Mouse (Mus musculus) testis, postnatal 10 days (tissue): ENCODE data around the gene Arrb2.
A peak's percentile ranks its signal among the peaks of the same experiment; 100 is the strongest.
"Not testable (repeated sequence)": the region's sequence is repeated elsewhere in the genome, so short reads cannot be mapped to it uniquely, and the experiment has no call there.

ENCODE experiments used
- DNase-seq: peaks from one replicate; pipeline ENCODE4 v3.0.0; 2021; ENCODE audit warnings: low spot score

Gene Arrb2

DNA sequence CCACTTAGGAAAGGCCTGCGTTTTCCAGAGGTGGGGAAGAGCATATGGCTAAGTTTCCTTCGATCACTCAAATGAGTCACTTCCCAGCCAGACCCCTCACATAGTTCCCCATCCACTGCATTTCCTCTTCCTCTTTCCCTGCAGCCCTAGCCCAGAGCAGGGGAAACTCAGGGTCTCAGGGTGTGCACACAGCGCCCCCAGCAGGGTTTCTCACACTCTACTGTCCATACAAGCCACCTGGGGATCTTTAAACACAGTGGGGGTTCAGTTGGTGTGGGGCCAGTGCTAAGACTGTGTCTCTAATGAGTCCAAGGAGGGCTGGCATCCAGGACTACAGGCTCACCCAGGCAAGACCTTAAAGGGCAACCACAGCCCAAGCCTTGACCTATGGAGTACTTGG lies 14.3 kb downstream of the Arrb2 start:
- DNase-seq = no peak

DNA sequence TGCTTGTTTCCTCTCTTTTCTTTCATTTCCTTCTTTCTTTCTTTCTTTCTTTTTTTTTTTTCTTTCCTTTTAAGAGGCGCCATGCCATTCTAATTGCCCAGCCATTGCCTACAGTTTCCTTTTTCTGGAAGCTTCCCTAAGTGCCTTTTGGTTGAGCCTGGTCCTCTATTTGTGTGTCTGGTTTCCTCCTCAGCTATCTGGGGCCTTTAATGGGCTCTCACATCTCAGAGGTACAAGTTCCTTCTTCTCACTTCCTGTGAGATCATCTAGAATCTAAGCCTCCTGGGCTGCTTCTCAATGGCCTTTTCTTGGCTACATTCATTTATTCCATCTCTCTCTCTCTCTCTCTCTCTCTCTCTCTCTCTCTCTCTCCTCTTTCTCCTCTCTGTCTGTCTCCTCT lies 14.9 kb downstream of the Arrb2 start:
- no peak for DNase-seq

DNA sequence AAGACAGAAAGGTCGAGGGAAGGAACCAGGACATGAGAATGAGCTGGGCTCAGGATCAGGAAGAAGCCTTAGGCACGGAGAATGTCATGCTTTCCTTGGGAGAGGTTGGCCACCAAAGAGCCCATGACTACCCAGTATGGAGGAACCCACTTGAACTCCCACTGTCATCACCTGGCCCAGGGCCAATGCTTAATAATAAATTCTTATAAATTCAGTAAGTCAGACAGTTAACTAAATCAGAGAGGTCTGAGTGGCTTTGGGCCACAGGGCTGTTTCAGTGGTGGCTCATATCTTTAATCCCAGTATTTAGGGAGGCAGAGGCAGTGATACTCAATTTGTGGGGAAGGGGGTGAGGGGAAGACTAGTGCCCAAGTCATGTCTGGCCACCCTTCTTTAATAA lies 18.5 kb downstream of the Arrb2 start:
- DNase-seq = no peak

DNA sequence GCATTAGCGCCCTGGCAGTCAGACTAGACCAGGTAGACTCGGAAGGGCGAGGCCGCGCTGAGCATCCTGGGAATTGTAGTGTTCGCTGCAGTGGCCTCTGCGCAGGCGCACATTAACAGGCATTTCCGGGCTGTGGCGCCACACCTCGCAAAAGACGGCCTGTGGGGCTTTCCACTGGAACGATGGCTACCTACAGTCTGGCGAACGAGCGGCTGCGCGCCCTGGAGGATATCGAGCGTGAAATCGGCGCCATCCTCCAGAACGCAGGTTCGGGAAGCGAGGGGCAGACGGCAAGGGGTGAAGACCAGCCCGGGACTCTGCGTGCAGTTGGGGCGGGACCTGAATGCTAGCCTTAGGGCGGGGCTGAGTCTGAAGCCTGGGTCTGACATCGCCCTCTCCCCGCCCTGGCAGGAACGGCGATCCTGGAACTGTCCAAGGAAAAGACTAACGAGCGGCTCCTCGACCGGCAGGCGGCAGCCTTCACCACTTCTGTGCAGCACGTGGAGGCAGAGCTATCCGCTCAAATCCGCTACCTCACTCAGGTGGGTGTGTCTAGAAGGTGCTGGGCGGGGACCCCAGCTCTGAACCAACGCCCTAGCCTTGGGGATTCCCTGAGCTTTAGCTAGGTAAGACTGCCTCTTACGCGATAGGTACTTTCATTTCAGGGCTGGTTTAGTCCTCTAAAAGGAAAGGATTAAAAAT lies 19.5 kb downstream of the Arrb2 start, which contains the start of gene Med11:
Gene Med11 (plus strand): TSS at position 123 of the 702 bp plus-strand sequence.
- peak; percentile 97 for DNase-seq

DNA sequence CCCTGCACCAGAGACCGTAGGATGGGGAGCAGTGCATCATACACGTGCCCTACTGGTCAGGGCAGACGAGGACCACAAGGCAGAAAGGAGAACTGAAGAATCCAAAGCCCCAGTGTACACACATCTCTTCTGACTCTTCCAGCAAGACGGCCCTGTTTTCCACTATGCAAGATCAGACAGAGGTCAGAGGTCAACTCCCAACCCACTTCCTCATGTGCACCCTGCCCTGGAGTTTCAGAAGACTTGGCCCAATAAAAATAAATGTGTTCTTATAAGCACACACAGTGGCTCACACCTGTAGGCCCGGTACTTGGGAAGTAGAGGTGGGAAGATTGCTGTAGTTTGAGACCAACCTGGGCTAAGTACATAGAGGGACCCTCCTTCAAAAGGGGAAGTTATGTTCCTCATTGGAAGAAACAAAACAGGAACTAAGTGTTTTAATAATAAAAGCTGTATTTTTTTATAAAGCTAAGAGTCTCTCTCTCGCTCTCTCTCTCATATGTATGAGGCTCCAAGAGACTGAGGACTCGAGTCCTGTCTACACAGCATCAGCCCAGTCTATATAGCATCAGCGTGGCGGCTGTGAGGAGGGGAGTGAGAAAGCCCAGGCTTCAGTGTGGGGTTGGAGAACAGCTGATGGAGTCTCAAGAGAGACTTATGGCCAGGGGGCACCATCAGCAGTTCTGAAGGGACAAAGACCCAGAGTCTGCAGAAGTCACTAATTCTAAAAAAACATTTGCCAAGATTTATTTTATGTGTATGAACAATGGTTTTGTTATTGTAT lies 21.0 kb downstream of the Arrb2 start:
- DNase-seq = no peak

DNA sequence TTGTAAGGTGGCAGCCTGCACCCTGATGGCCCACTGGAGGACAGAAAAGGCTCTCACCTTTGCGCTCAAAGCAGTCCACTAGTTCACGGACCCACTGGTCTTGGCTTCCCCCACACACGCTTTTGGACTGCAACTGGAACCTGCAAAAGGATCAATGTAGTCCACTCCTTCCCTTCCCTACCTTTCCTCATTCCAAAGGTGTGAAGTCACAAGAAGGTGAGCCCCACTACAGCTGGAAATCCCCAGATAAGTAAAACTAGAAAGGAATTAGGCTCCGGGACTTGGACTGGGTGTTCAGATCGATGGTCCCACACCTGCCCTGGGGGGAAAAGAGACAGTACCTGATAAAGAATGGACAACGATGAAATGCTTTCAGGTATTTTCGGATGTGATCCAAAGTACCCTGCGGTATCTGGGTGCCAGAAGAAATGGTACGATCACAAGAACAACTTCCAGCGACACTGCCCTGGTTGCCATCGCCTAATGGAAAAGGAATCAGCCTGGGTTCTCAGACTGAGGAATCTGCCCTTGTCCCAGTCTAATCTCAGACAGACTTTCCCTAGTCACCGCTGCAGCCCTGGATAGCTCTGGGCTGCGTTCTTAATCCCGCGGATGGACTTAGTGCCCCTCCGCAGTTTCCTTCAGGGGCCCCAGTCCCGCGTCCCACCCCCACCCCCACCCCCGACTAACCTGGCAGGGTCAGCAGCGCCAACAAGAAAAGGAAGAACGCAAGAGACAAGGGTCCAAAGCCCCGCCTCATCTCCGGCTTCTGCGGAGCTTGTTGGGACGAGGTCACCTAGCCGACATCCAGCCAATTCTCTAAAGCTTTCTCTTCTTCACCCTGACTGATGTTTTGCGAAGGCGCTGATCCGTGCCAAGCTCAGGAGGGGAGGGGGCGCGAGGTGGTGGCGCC lies 26.5 kb downstream of the Arrb2 start, which contains the start of gene Zmynd15:
Gene Zmynd15 (plus strand): TSS at position 746 of the 913 bp plus-strand sequence.
- DNase-seq = no peak

DNA sequence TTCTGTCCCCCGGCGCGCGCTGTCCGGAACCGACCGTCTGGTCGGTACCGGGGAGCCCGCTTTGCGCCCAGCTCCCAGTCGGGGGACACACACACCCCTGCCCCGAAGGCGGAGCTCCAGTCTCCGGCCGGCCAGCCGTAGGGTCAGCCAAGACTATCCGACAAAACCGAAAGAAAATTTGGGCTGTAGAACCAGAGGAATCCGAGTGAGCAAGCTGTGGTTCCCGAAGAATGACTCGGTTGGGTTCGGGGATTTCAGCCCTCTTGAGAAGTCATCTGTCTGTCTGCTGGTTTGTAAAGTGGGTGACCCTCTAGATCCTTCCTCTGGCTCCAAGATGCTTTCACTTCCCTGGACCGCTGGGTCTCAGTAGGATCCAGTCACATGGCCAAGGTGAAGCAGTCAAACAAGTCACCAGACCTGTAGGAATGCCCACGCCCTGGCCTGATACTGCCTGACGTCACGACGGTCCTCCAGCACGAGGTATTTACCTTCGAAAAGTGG lies 27.2 kb downstream of the Arrb2 start, which contains the start of gene Cxcl16:
Gene Cxcl16 (minus strand): TSS at position 384 of the 501 bp plus-strand sequence.
- DNase-seq = peak; percentile 64

DNA sequence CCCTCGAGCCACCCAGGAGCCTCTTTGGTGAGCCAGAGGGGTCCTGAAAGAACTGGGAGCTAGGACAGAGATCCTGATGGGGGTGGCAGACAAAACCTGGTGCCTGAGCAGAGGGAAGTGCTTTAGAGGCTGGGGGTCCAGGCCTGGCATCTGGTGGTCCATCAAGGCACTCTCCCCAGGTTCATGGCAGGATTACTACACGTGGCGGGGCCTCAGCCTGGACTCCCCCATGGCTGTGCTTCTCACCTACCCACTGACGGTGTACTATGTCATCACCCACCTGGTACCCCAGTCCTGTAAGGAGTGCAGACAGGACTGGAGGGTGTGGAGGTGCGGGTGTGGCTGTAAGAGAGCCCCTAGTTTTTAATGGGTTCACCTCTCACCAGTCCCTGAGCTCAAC lies 31.5 kb downstream of the Arrb2 start:
- no peak for DNase-seq

DNA sequence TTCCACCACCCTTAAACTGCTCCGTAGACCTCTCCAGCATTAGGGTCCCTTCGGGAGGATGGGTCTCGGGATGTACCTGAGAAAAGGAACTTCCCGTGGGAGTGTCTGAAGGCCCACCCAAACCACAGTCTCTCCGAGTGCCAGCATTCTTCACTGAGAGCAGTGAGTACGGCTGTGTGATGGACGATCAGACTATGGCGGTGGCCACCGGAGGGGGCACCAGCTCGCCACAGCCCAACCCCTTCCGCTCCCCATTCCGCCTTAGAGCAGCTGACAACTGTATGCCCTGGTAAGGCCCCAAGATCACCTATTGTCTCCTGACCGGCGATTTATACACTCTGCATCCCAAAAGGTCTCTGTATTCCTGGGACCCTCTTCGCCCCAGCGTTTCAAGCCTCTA lies 32.8 kb downstream of the Arrb2 start:
- DNase-seq = no peak

DNA sequence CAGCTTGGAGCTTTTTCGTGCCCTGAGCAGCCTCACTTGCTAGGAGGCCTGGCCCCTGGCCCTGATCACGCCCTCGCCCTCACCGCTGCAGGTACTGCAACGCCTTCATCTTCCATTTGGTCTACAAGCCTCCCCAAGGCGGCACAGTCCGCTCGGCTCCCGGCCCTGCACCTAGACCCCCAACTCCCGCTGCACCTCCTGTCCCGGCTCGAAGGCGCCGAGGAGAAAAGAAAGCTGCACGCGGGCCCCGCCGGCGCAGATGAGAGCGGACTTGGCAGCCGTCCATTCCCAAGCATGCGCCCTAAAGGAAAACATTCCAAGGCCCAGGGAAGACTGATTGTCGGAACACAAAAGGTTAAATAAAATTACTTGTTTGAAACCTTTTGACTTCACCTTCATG lies 33.4 kb downstream of the Arrb2 start:
- DNase-seq = peak; percentile 72

DNA sequence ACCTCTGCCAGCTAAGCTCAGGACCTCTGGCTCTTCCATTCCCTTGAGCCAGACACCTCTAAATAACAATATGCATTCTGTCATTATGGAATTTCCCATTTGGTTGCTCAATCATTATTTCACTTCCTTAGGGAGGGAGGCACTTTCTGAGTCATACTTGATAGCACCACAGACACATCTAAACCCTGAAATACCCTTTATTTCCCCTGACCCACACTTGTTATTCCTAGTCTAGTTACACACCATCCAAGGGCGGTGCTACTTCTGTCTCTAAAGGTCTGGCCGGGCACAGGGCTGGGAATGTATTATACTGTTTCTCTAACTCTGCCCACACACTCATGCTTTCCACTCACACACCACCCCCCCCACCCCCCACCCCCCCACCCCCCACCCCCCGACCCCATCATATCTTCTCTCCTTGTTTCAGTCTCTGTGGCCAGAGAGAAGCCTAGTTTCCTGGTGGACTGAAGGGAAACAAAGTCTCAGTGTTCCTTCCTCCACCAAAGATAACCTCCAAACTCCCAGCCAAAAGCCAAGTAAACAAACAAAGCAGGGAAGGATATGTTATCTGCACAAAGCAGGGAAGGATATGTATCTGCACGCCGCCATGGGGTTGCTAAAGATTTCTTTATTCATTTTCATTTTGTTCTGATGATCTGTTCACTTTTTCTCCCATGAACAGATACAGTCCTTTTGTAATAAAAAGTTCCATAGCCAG lies 35.6 kb downstream of the Arrb2 start:
- DNase-seq = no peak

DNA sequence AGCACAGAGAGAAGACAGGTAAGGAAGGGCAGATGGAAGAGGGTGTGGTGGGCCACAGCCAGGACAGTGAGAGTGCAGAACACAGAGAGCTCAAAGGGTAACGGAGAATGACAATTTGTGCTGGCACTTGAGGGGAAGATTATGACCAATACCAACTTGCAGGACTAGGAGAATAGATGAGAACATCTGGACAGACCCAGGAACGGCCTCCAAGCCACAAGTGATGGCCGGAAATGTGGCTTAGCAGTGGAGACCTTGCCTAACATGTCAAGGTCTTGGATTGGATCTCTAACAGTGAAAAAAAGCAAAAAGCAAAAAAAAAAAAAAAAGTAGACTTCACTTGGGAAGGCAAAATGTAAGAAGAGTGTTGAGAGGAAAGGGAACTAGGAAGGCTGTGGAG lies 37.3 kb downstream of the Arrb2 start:
- DNase-seq = no peak

DNA sequence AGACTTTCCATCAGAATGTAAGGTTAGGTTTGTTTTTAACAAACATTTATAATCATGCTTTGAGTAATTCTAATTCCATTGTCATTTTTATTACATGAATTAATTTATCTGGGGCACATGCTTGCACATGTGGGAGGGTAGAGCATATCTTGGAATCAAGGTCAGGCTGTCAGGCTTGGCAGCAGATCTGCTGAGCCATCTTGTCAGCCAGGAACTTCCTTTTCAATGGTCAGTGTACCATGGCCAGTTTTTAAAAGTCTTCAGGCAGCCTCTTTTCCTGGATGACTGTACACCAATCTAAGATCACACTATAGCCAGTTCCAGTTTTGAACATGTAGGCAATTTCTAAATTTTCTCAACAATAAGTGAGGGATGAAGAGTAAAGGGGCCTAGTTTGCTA lies 40.3 kb downstream of the Arrb2 start:
- DNase-seq = no peak

DNA sequence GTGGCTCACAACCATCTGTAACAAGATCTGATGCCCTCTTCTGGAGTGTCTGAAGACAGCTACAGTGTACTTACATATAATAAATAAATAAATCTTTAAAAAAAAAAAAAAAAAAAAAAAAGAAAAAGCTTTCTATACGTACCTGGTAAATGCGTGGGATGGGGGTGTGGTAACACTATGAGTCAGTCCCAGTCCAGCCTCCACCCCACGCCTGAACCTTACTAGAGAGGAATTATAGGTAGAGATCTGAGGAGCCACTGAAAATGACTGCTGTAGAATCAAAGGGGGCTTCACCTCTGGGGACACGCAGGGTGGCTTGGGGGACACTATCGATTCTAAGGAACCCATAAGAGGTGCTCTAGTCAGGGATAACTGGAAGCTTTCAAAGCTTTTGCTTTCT lies 40.9 kb downstream of the Arrb2 start:
- not testable (repeated sequence) for DNase-seq

DNA sequence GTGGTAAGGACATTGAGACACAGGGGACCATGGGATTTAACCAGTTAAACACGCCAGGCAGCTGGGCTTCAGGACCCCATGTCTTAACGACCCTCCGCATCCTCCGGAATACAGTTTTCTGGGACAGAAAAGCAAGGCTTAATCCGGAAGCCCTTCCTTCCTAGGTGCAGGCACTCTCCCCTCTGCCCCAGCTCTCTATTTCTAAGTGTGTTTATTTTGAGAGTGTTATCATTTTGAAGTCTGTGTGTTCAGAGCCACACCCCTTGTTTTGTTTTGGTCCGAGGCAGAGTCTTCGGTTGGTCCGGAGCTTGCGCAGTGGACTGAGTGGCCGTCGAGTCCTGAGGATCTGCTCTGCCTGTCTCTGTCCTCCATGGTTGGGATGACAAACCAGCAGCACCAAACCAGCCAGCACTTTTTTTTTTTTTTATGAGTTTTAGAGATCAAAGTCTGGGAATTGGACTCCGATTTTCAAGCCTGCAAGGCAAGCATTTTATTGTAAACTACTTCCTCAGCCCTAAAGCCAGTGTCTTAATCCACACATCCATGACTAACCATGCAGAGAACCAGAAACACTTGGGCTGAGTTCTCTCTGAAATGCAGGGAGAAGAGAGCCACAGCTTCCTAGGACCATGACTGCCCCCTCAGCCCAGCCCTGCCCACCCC lies 42.6 kb downstream of the Arrb2 start:
- no peak for DNase-seq

DNA sequence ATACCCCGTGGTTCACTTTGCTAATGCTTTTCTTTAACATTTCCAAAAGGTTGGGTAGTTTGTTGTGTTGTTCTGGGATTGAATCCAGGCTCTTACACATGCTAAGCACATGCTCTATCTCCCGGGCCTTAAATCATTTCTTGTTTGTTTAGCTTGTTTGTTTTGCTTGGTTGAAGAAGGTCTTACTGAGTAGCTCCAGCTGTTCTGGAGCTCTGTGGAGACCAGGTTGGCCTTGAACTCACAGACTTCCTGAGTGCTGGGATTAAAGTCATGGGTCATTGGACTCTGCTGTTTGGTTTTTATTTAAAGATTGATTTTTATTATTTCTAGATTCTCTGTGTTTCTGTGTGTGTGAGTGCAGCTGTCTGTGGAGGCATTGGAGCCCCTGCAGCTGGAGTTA lies 53.1 kb downstream of the Arrb2 start:
- no peak for DNase-seq

DNA sequence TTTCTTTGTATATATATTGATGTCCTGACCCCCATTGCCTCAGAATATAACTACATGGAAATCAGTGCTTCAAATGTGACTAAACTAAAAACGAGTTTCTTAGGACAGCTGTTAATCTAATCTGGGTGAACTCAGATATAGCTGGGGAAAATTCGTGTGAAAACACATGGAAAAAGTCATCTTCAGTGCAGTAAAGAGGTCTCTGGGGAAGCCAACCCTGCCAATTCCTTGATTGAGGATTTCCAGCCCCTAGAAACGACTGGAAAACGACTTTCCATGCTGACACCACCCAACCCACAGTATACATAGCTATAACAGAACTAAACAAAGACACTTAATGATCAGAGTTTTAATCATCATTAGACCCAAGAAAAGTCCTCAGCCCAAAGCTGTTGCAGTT lies 55.4 kb downstream of the Arrb2 start:
- DNase-seq = no peak

DNA sequence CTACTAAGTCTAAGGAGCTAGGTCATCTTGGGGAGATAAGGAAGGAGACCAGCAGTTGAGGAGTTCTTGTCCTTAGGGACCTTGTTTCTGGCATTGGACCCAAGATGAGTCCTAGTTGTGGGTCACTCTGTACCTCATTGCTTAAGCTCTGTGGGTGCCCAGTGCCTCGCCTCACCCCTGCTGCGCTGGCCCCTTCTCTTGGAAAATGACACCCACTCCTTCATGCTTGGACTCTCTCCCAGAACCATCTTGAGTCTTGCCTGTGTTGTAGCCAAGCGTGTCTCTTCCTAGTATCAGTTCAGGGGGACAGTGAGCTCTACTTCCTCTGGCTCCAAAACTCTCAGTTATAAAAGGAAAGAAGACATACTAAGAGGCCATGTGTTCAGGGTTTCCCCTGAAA lies 56.7 kb downstream of the Arrb2 start:
- DNase-seq = no peak

DNA sequence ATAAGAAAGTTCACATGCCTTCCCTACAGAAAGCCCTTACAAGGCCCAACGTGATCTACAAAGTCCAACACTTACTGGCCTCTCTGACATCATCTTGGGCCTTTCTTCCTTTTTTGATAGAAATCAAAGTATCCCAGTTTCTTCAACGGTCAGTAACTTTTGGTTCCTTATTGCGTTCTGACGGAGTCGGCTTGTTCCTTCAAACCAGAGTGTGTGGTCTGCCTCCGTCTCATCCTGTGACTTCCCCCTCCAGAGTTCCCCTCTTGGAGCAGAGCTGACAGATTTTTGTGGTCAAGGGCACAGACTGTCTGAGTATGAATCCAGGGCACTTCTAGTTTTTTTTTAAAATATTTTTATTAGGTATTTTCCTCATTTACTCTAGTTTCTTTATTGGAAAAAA lies 57.2 kb downstream of the Arrb2 start:
- no peak for DNase-seq
